ENCODE assay signal across 11 mouse cellular contexts in the genomic region with DNA sequence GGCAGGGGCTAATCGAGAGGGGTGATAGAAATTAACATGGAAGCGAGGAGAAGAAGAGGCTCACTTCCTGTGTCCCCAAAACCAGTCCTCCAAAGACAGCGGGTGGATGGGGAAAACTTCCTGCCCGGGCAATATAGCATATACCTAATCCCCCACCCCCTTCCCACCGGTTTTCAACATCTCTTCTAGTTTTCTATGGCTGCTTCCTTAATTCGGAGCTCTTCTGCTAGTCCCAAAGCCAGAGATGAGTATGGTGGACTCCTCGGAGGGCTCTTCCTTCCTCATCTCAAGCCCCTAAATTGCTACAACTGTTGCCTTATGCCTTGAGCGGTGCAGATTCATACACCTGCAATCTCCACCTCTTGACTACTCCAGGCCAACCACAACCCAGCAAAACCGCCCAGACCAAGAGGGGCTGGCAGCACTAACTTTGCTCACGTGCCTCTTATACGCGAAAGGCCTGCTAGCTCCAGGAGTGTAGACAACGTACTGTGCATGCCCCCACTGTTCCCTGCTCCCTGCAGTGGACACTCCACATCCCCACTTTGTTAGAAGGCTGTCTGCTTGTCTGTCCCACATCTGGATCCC. TPM values are rescaled to one million over a fixed set of nuclear protein-coding genes. Genes with fewer than 3 reads are reported as not detected.
DNase-seq lines count a peak whose midpoint lies in the region; ATAC-seq lines count a peak whose summit lies in the region.
"Had no signal": no experiment of that assay in that cellular context is flagged by ENCODE, and none has a peak within 500 bp of the region (broad histone marks: within the 10 kb centered on the region; RNA-seq: fewer than 3 reads in every experiment).

No protein-coding gene starts in this region.

- no peak overlapping the region; the same call in 1 of the 2 replicates for H3K27ac ChIP-seq in liver, embryonic 11.5 days (ENCODE audit: low read depth, low read length)
- no peak overlapping the region; the same call in 1 of the 2 replicates for H3K27ac ChIP-seq in forebrain, embryonic 14.5 days (ENCODE audit: low read depth, low read length)
- H3K27ac ChIP-seq in limb, embryonic 12.5 days: no peak overlapping the region
- no peak overlapping the region for H3K27ac ChIP-seq in stomach, embryonic 14.5 days (ENCODE audit: low read length)

- H3K27me3 ChIP-seq in liver, embryonic 11.5 days (replicated peaks; ENCODE audit: control insufficient read depth, insufficient read depth, low read length): peaks cover 56% of the 10 kb centered on the region
- H3K27me3 ChIP-seq in forebrain, embryonic 14.5 days (replicated peaks; ENCODE audit: control insufficient read depth, insufficient read depth, low read length): peaks cover 14% of the 10 kb centered on the region
- peaks cover 89% of the 10 kb centered on the region for H3K27me3 ChIP-seq in limb, embryonic 12.5 days
- H3K27me3 ChIP-seq in stomach, embryonic 14.5 days (ENCODE audit: control insufficient read depth, insufficient read depth, low read length): peaks cover 27% of the 10 kb centered on the region

- H3K9ac ChIP-seq in liver, embryonic 11.5 days (ENCODE audit: low read depth, low read length): peak overlapping the region; percentile 45; the same call in 1 of the 2 replicates
- peak overlapping the region; percentile 10; the same call in 1 of the 2 replicates for H3K9ac ChIP-seq in forebrain, embryonic 14.5 days (ENCODE audit: low read length)
- H3K9ac ChIP-seq in limb, embryonic 12.5 days (replicated peaks): no peak overlapping the region; the same call in 1 of the 2 replicates
- H3K9ac ChIP-seq in stomach, embryonic 14.5 days (replicated peaks; ENCODE audit: low read depth, low read length): no peak overlapping the region

- ATAC-seq in liver, embryonic 11.5 days (replicated peaks; ENCODE audit: low FRiP score): no peak
- ATAC-seq in forebrain, embryonic 14.5 days: no peak
- no peak for ATAC-seq in limb, embryonic 12.5 days (ENCODE audit: insufficient number of reproducible peaks, insufficient read depth, low FRiP score, low TSS enrichment, low read depth)
- ATAC-seq in stomach, embryonic 14.5 days (ENCODE audit: insufficient number of reproducible peaks, insufficient read depth, low FRiP score, low read depth): no peak
- ATAC-seq in erythroid progenitor cell, adult 5-6 weeks (replicated peaks; ENCODE audit: low FRiP score, poor library complexity, severe bottlenecking): no peak

- H3K4me1 ChIP-seq in liver, embryonic 11.5 days (replicated peaks; ENCODE audit: control insufficient read depth, insufficient read depth, low read length): peaks cover 70% of the 10 kb centered on the region
- peaks cover 54% of the 10 kb centered on the region for H3K4me1 ChIP-seq in forebrain, embryonic 14.5 days (ENCODE audit: control insufficient read depth, insufficient read depth, low read length)
- peaks cover 84% of the 10 kb centered on the region for H3K4me1 ChIP-seq in limb, embryonic 12.5 days (replicated peaks)
- peaks cover 24% of the 10 kb centered on the region; the same call in 1 of the 2 replicates for H3K4me1 ChIP-seq in stomach, embryonic 14.5 days (ENCODE audit: control insufficient read depth, insufficient read depth, low read length)

- peak overlapping the region; percentile 82 for H3K4me2 ChIP-seq in liver, embryonic 11.5 days
- peak overlapping the region; percentile 90 for H3K4me2 ChIP-seq in forebrain, embryonic 14.5 days (ENCODE audit: low read length)
- peak overlapping the region; percentile 95 for H3K4me2 ChIP-seq in limb, embryonic 12.5 days
- 0 out of 2 replicates have a peak overlapping the region, but pooled peaks have one; percentile 18 for H3K4me2 ChIP-seq in stomach, embryonic 14.5 days (replicated peaks; ENCODE audit: low read depth, low read length)

- DNase-seq in liver, embryonic 11.5 days (ENCODE audit: low spot score): peak; percentile 33
- DNase-seq in liver: no peak
- no peak for DNase-seq in forebrain, embryonic 14.5 days (ENCODE audit: low spot score)
- DNase-seq in thymus, postnatal 4 days: no peak
- no peak for DNase-seq in adrenal gland, postnatal 4 days (ENCODE audit: low spot score in 2 of 2)
- DNase-seq: cerebellum, adult 8-10 months; kidney, adult 8-10 months had no signal

- peak overlapping the region; percentile 45 for H3K4me3 ChIP-seq in liver, embryonic 11.5 days (ENCODE audit: low read depth, low read length)
- H3K4me3 ChIP-seq in forebrain, embryonic 14.5 days (ENCODE audit: low read depth, low read length): no peak overlapping the region
- peak overlapping the region; percentile 50; the same call in 1 of the 2 replicates for H3K4me3 ChIP-seq in limb, embryonic 12.5 days (replicated peaks)
- H3K4me3 ChIP-seq in stomach, embryonic 14.5 days (ENCODE audit: low read depth, low read length): no peak overlapping the region

- 7% methylated on average over 13 of the region's 13 CpGs for WGBS in liver, embryonic 11.5 days
- 11% methylated on average over 13 of the region's 13 CpGs for WGBS in forebrain, embryonic 14.5 days
- 13% methylated on average over 13 of the region's 13 CpGs for WGBS in limb, embryonic 12.5 days
- WGBS in stomach, embryonic 14.5 days: 22% methylated on average over 13 of the region's 13 CpGs

- H3K9me3 ChIP-seq in liver, embryonic 11.5 days (ENCODE audit: control insufficient read depth, low read length): no peaks in the 10 kb centered on the region
- no peaks in the 10 kb centered on the region for H3K9me3 ChIP-seq in forebrain, embryonic 14.5 days (replicated peaks; ENCODE audit: control insufficient read depth, low read length)
- no peaks in the 10 kb centered on the region for H3K9me3 ChIP-seq in limb, embryonic 12.5 days
- no peaks in the 10 kb centered on the region for H3K9me3 ChIP-seq in stomach, embryonic 14.5 days (ENCODE audit: control insufficient read depth, low read depth, low read length)

- peaks cover 22% of the 10 kb centered on the region for H3K36me3 ChIP-seq in liver, embryonic 11.5 days (ENCODE audit: control insufficient read depth, insufficient read depth, low read length)
- H3K36me3 ChIP-seq in forebrain, embryonic 14.5 days (ENCODE audit: control insufficient read depth, insufficient read depth, low read length): peaks cover 16% of the 10 kb centered on the region
- H3K36me3 ChIP-seq in limb, embryonic 12.5 days: peaks cover 22% of the 10 kb centered on the region
- H3K36me3 ChIP-seq in stomach, embryonic 14.5 days (ENCODE audit: control insufficient read depth, insufficient read depth, low read length): peaks cover 11% of the 10 kb centered on the region; the same call in 1 of the 2 replicates

RNA-seq across cellular contexts. Expression of gene Ndufa4l2, which starts 0.6 kb away (rescaled TPM):
- polyA plus RNA-seq in liver, embryonic 11.5 days (2014; fragmentation: Nextera tagmentation; extraction: Ambion mirVana): 34.2 TPM in 2 replicates
- 12.5 and 17.2 TPM in 2 replicates for polyA plus RNA-seq in forebrain, embryonic 14.5 days (2014; fragmentation: Nextera tagmentation; extraction: Ambion mirVana)
- 0.60 and 1.6 TPM in 2 replicates for polyA plus RNA-seq in limb, embryonic 12.5 days (2016; fragmentation: Nextera tagmentation; extraction: Ambion mirVana)
- 81.3 and 84.3 TPM in 2 replicates for polyA plus RNA-seq in stomach, embryonic 14.5 days (2014; fragmentation: Nextera tagmentation; extraction: Ambion mirVana)
- 10 to 100 TPM; 57.2 to 71.7 TPM for total RNA-seq in adrenal gland, postnatal 4 days (2021)
- total RNA-seq in erythroid progenitor cell, adult 5-6 weeks (2015; ENCODE audit: low replicate concordance): not detected in 2 replicates
- not detected in 2 replicates for total RNA-seq in erythroid progenitor cell, adult 5-6 weeks (2017; ENCODE audit: low replicate concordance)

RNA-seq across cellular contexts. Expression of gene Shmt2, which starts 8.0 kb away (rescaled TPM):
- 261 and 286 TPM in 2 replicates for polyA plus RNA-seq in liver, embryonic 11.5 days (2014; fragmentation: Nextera tagmentation; extraction: Ambion mirVana)
- 53.1 and 65.1 TPM in 2 replicates for polyA plus RNA-seq in forebrain, embryonic 14.5 days (2014; fragmentation: Nextera tagmentation; extraction: Ambion mirVana)
- 96.8 and 98.1 TPM in 2 replicates for polyA plus RNA-seq in limb, embryonic 12.5 days (2016; fragmentation: Nextera tagmentation; extraction: Ambion mirVana)
- 107 and 121 TPM in 2 replicates for polyA plus RNA-seq in stomach, embryonic 14.5 days (2014; fragmentation: Nextera tagmentation; extraction: Ambion mirVana)
- 10 to 100 TPM; 66.7 to 69.4 TPM for total RNA-seq in adrenal gland, postnatal 4 days (2021)
- total RNA-seq in erythroid progenitor cell, adult 5-6 weeks (2015; ENCODE audit: low replicate concordance): 17.2 and 28.1 TPM in 2 replicates
- total RNA-seq in erythroid progenitor cell, adult 5-6 weeks (2017; ENCODE audit: low replicate concordance): 21.4 and 24.8 TPM in 2 replicates

RNA-seq across cellular contexts. Expression of gene Stac3, which starts 12.7 kb away (rescaled TPM):
- polyA plus RNA-seq in liver, embryonic 11.5 days (2014; fragmentation: Nextera tagmentation; extraction: Ambion mirVana): 0.32 and 0.39 TPM in 2 replicates
- 0.41 TPM in 1 of 2 replicates, not detected in the other for polyA plus RNA-seq in forebrain, embryonic 14.5 days (2014; fragmentation: Nextera tagmentation; extraction: Ambion mirVana)
- polyA plus RNA-seq in limb, embryonic 12.5 days (2016; fragmentation: Nextera tagmentation; extraction: Ambion mirVana): 11.5 and 11.7 TPM in 2 replicates
- 0.32 and 0.48 TPM in 2 replicates for polyA plus RNA-seq in stomach, embryonic 14.5 days (2014; fragmentation: Nextera tagmentation; extraction: Ambion mirVana)
- total RNA-seq in adrenal gland, postnatal 4 days (2021): 10 to 100 TPM in 1 of 2 experiments, 1 to 10 TPM in 1; 6.4 to 11.5 TPM
- total RNA-seq in erythroid progenitor cell, adult 5-6 weeks (2015; ENCODE audit: low replicate concordance): not detected in 2 replicates
- total RNA-seq in erythroid progenitor cell, adult 5-6 weeks (2017; ENCODE audit: low replicate concordance): not detected in 2 replicates

RNA-seq across cellular contexts. Expression of gene Nxph4, which starts 20.2 kb away (rescaled TPM):
- polyA plus RNA-seq in liver, embryonic 11.5 days (2014; fragmentation: Nextera tagmentation; extraction: Ambion mirVana): 0.56 TPM in 1 of 2 replicates, not detected in the other
- polyA plus RNA-seq in forebrain, embryonic 14.5 days (2014; fragmentation: Nextera tagmentation; extraction: Ambion mirVana): 32.1 and 35.4 TPM in 2 replicates
- 4.2 and 6.3 TPM in 2 replicates for polyA plus RNA-seq in limb, embryonic 12.5 days (2016; fragmentation: Nextera tagmentation; extraction: Ambion mirVana)
- polyA plus RNA-seq in stomach, embryonic 14.5 days (2014; fragmentation: Nextera tagmentation; extraction: Ambion mirVana): 3.8 and 4.8 TPM in 2 replicates
- 10 to 100 TPM; 13.6 to 14.0 TPM for total RNA-seq in adrenal gland, postnatal 4 days (2021)
- total RNA-seq in erythroid progenitor cell, adult 5-6 weeks (2015; ENCODE audit: low replicate concordance): not detected in 2 replicates
- total RNA-seq in erythroid progenitor cell, adult 5-6 weeks (2017; ENCODE audit: low replicate concordance): not detected in 2 replicates
- polyA plus RNA-seq: spleen, adult 2 months had no signal

Comparison
In these comparisons a context has a peak if more than half of its experiments do, and no peak if none do; other contexts are left out.
1. H3K4me2 ChIP-seq: peak in every context shown above with its lines; median percentile 95 in limb, embryonic 12.5 days; 90 in forebrain, embryonic 14.5 days; 82 in liver, embryonic 11.5 days; 18 in stomach, embryonic 14.5 days.
2. H3K4me3 ChIP-seq: peak in liver, embryonic 11.5 days (single experiment) and limb, embryonic 12.5 days (single experiment); none in forebrain, embryonic 14.5 days (single experiment) and stomach, embryonic 14.5 days (single experiment).
3. H3K9ac ChIP-seq: peak in liver, embryonic 11.5 days (single experiment) and forebrain, embryonic 14.5 days (single experiment); none in limb, embryonic 12.5 days (single experiment) and stomach, embryonic 14.5 days (single experiment).